Mouse (Mus musculus): ENCODE data around the gene Tprg.

The Tprg gene

DNA sequence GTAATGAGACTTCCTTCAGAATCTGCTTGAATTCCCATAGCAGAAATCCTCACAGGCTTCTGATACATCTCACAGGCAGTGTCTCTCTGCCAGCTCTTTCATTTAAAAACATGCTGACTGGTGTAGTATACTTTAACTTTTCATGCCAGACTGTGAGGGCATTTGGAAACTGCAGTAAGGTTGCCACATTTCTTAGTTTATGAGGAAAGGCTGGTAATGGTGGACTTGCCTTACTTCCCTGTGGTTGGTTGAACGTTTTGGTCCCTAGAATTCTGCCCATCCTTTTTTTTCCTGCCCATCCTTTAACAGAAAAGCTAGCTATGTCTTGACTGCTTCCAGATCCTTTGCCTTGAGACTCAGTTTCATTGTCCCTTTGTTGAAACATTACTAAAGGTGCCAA is 138.8 kb downstream of the Tprg start:
- no peak for DNase-seq

DNA sequence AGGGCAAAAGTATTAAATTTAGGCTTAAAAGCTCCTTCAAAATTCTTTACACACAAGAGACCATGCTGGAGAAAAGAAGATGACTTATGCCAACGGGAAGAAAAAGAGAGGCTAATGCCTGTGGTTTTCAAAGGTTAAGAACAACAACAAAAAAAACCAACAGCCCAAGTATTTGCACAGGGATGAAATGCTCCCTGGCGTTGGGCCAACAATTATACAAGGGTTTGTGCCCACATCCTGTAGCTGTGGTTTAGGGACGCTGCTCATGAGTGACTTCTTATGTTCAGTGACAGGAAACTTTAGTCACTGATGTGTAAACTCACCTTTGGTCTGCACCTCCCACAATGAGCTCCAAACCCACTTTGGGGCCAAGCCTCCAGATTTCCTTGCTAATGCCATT is 139.6 kb downstream of the Tprg start:
- DNase-seq: peak; percentile 62 to 66

DNA sequence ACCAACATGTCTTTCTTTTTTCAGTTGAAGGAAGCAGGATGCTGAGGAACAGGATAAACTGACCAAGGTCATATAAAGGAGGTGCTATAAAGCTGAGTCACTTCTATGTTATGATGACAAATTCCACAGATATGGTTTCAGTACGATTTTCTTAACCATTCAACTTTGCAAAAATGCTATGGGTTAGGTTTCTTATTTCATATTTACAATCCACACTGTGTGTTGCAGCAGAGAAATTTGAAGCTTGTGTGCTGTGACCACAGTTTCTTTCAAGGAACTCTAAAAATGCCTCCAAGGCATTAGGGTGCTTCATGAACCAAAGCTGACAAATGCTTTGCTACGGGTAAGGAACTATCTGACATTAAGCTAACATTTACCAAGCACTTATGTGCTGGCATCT is 153.4 kb downstream of the Tprg start:
- no peak for DNase-seq

- DNase-seq: no peak
These were observed 159.0 kb downstream of the Tprg start for GRCm38 (mm10) chr16:25445580-25445979.

GRCm38 (mm10) chr16:25451511-25451910 is 164.9 kb downstream of the Tprg start:
- DNase-seq: no peak

- DNase-seq: no peak
These were observed 178.1 kb downstream of the Tprg start for GRCm38 (mm10) chr16:25464732-25465131.

DNA sequence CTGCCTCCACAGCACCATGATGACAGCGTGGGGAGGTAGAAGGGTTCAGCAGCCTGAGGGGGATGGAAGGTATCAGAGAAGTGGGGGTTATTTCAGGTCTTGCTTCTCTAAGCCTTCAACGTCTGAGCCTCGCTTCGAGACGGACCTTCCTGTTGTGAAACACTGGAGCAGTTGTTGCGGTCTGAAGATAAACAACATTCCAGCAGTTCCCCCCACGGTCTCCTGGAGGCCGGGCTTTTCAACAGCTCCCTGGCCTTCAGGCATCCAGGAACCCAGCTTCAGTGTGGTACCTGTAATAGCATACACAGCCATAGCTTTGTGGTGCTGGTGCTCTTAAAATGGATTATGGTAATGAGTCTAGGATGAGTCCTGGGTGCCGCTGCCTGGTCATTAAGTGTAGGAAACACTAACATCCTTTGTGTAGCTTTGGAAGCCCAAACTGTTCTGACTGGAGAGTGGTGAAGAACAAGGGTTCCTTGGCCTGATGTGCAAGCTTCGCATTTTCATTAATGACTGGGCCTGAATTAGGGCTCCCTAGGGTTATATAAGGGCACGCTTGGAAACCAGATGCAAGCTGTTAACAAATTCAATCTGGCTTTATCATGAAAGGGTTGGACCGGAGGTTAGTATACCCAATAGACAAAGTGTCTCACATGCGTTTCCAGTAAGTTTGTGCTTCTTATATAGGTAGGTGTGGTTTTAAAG is 179.0 kb downstream of the Tprg start:
- no peak for DNase-seq

DNA sequence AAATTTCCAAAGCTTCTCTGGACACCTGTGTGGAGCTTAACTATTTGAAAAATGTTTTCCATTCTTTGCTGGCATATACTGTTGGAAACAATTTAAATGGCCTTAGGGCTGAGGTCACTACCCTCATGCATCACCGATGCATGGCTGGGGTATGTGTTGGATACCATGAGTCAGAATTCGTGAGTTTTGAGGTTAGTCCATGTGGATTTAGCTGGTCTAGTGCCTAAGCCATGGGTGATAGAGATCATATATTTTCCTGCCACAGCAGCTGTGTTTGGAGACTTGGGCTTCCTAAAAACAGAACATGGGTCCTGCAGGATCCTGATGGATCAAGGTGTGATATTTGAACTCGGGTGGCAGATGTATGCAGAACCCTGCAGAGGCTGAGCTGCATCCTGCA is 181.4 kb downstream of the Tprg start:
- DNase-seq: no peak

DNA sequence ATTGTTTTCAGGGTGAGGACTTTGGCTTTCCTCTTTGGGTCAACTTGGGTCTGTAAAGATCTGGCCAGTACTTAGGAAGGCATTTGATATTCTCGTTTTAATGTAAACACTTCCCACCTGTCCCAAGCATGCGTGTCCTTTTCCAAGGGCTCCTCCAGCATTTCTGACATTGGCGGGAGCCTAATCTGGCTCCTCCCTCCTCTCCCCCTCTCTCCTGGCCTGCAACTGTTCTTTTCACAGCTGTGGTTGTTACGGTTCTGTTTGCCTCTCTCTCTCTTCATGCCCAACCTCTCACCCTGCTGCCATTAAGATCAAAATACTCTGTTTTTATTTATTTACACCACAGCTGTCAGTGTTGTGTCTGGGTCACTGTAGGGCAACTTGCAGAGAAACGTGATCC is 182.0 kb downstream of the Tprg start:
- DNase-seq: no peak

All from thymus, postnatal 36 days (tissue).